Mouse (Mus musculus) E14TG2a.4 (cell line): ENCODE measurements at regions not wholly inside any gene's neighbourhood (a gene's known extent, or its start where the extent isn't known, plus 50 kb on each side); places are given as distances from the start of the nearest gene placed in this dataset.

ENCODE experiments used
- CTCF ChIP-seq: conservative IDR thresholded peaks from 2 replicates; pipeline ENCODE4 v1.5.1; 2014; ENCODE audit warnings: low read length
- NANOG ChIP-seq: IDR thresholded peaks from 2 replicates; pipeline ENCODE4 v1.6.1; 2014; ENCODE audit warnings: borderline replicate concordance, low read length, mixed read lengths
- POU5F1 ChIP-seq: IDR thresholded peaks from 2 replicates; pipeline ENCODE4 v1.6.1; 2014; ENCODE audit warnings: low read length, borderline replicate concordance

- TF ChIP-seq CTCF (no peak), POU5F1 (no peak), NANOG (no peak)
These were observed 53.6 kb upstream of the Ret start for GRCm38 (mm10) chr6:118251131-118251530.
